Mouse (Mus musculus) stomach, postnatal 0 days (tissue): ENCODE data around the gene Crygs. TPM values are rescaled to one million over a fixed set of nuclear protein-coding genes. Genes with fewer than 3 reads are reported as not detected.
"Not testable (repeated sequence)": the region's sequence is repeated elsewhere in the genome, so short reads cannot be mapped to it uniquely, and the experiment has no call there.

ENCODE experiments used
- ATAC-seq: fragments of 200-750 bp; cut with Nextera tagmentation; 2 replicates; pipeline ENCODE4 v1.8.0; 2017; ENCODE audit not compliant: low FRiP score, low TSS enrichment
- DNase-seq: peaks from one replicate; pipeline ENCODE4 v3.0.0-alpha.2; 2016; ENCODE audit warnings: low spot score
- H3K27ac ChIP-seq: fragments of 300-500 bp; sonication (generic); replicated peaks from 2 replicates; pipeline ENCODE4 v1.5.1; 2014; ENCODE audit warnings: mild to moderate bottlenecking, control low read depth
- H3K27me3 ChIP-seq: fragments of 300-500 bp; sonication (generic); 2 replicates; pipeline ENCODE4 v1.6.1; 2014; ENCODE audit warnings: low read length; ENCODE audit not compliant: control insufficient read depth, insufficient read depth
- H3K36me3 ChIP-seq: fragments of 300-500 bp; sonication (generic); 2 replicates; pipeline ENCODE4 v1.6.1; 2014; ENCODE audit warnings: low read length, mixed read lengths; ENCODE audit not compliant: control insufficient read depth, insufficient read depth
- H3K4me1 ChIP-seq: fragments of 300-500 bp; sonication (generic); replicated peaks from 2 replicates; pipeline ENCODE4 v1.6.1; 2014; ENCODE audit warnings: antibody characterized with exemption; ENCODE audit not compliant: control insufficient read depth, insufficient read depth
- H3K4me2 ChIP-seq: fragments of 300-500 bp; sonication (generic); replicated peaks from 2 replicates; pipeline ENCODE4 v1.6.1; 2014; ENCODE audit warnings: low read depth, mild to moderate bottlenecking, control low read depth, moderate library complexity
- H3K4me3 ChIP-seq: fragments of 300-500 bp; sonication (generic); 2 replicates; pipeline ENCODE4 v1.5.1; 2014; ENCODE audit warnings: low read depth, low read length, control low read depth
- H3K9ac ChIP-seq: fragments of 300-500 bp; sonication (generic); 2 replicates; pipeline ENCODE4 v1.6.1; 2014; ENCODE audit warnings: mild to moderate bottlenecking, low read length, control low read depth, mixed read lengths
- H3K9me3 ChIP-seq: fragments of 300-500 bp; sonication (generic); 2 replicates; pipeline ENCODE4 v1.6.1; 2016; ENCODE audit warnings: low read length; ENCODE audit not compliant: control insufficient read depth
- CTCF ChIP-seq: IDR thresholded peaks from 2 replicates; pipeline ENCODE4 v1.5.1; 2016; ENCODE audit warnings: antibody characterized with exemption, low read depth, mild to moderate bottlenecking, moderate library complexity
- EP300 ChIP-seq: optimal IDR thresholded peaks from 2 replicates; pipeline ENCODE3; 2016; ENCODE audit warnings: antibody characterized with exemption
- WGBS: fragments of 180-500 bp; shearing (Covaris S2); extraction: QIAGEN DNeasy Blood & Tissue Kit; methylation state at CpG from one replicate; pipeline ENCODE4 v1.1.7; 2014; 5-methylcytosine and 5-hydroxymethylcytosine counted together
- polyA plus RNA-seq: library from polyadenylated mRNA; unstranded; fragments of >200 nt; fragmentation: Nextera tagmentation; extraction: Ambion mirVana; gene quantifications from 2 replicates; pipeline ENCODE4 v1.2.1, GENCODE M21; 2015

Crygs gene
- polyA plus RNA-seq, 1 experiment from 2014 or later = 0.11 TPM

GRCm38 (mm10) chr16:22779228-22779835 lies 32.0 kb downstream of the Crygs start:
- 94% methylated on average over 3 of the region's 3 CpGs for WGBS
- no peak for TF ChIP-seq EP300
- no peak for ATAC-seq

GRCm38 (mm10) chr16:22778296-22778695 lies 33.1 kb downstream of the Crygs start:
- not testable (repeated sequence) for H3K4me3 ChIP-seq, H3K9me3 ChIP-seq, H3K27ac ChIP-seq, H3K4me1 ChIP-seq, H3K27me3 ChIP-seq, DNase-seq, H3K4me2 ChIP-seq, H3K9ac ChIP-seq, H3K36me3 ChIP-seq, ATAC-seq
- WGBS = 87% methylated on average over 12 of the region's 12 CpGs

More at GRCm38 (mm10) chr16:22779228-22779835, 32.0 kb downstream of the Crygs start:
- Histone ChIP-seq H3K27ac (no peak overlapping the region), H3K4me2 (no peak overlapping the region), H3K4me1 (no peaks in the 10 kb centered on the region), H3K36me3 (no peaks in the 10 kb centered on the region), H3K4me3 (no peak overlapping the region), H3K9ac (no peak overlapping the region), H3K27me3 (no peaks in the 10 kb centered on the region), H3K9me3 (no peaks in the 10 kb centered on the region)
- DNase-seq = no peak

- Histone ChIP-seq H3K4me3 (no peak overlapping the region), H3K9me3 (no peaks in the 10 kb centered on the region), H3K4me2 (no peak overlapping the region), H3K36me3 (no peaks in the 10 kb centered on the region), H3K27me3 (no peaks in the 10 kb centered on the region), H3K4me1 (no peaks in the 10 kb centered on the region), H3K9ac (no peak overlapping the region), H3K27ac (no peak overlapping the region)
- DNase-seq = no peak
- ATAC-seq = no peak
- no peak for TF ChIP-seq CTCF
- TF ChIP-seq EP300 = no peak
- WGBS = 75% methylated on average over 5 of the region's 5 CpGs
Observed at GRCm38 (mm10) chr16:22775471-22775985, 35.8 kb downstream of the Crygs start.

GRCm38 (mm10) chr16:22768661-22769060 lies 42.7 kb downstream of the Crygs start:
- TF ChIP-seq CTCF = no peak
- TF ChIP-seq EP300 = no peak
- no peak overlapping the region for H3K27ac ChIP-seq
- no peak overlapping the region for H3K4me2 ChIP-seq
- H3K27me3 ChIP-seq = no peaks in the 10 kb centered on the region
- no peak for DNase-seq
- H3K9ac ChIP-seq = no peak overlapping the region
- H3K9me3 ChIP-seq = no peaks in the 10 kb centered on the region
- H3K36me3 ChIP-seq = no peaks in the 10 kb centered on the region
- no peaks in the 10 kb centered on the region for H3K4me1 ChIP-seq
- 55% methylated on average over 8 of the region's 8 CpGs for WGBS
- no peak overlapping the region for H3K4me3 ChIP-seq
- ATAC-seq = no peak

- Histone ChIP-seq H3K4me3 (no peak overlapping the region), H3K27me3 (no peaks in the 10 kb centered on the region), H3K36me3 (no peaks in the 10 kb centered on the region), H3K4me1 (no peaks in the 10 kb centered on the region), H3K9ac (no peak overlapping the region), H3K4me2 (no peak overlapping the region), H3K27ac (no peak overlapping the region), H3K9me3 (no peaks in the 10 kb centered on the region)
- DNase-seq = no peak
- TF ChIP-seq CTCF (peak; percentile 19; the same call in 1 of the 2 replicates), EP300 (no peak)
- WGBS = 79% methylated on average over 3 of the region's 3 CpGs
- ATAC-seq = no peak
Observed at GRCm38 (mm10) chr16:22767405-22767804, 44.0 kb downstream of the Crygs start.

GRCm38 (mm10) chr16:22766738-22767211 lies 44.6 kb downstream of the Crygs start:
- DNase-seq = no peak
- WGBS = 67% methylated on average over 16 of the region's 16 CpGs
- H3K4me3 ChIP-seq = no peak overlapping the region

More at GRCm38 (mm10) chr16:22766738-22767211, 44.6 kb downstream of the Crygs start:
- no peak for ATAC-seq
- TF ChIP-seq CTCF = no peak
- no peak for TF ChIP-seq EP300
- Histone ChIP-seq H3K4me2 (no peak overlapping the region), H3K9me3 (no peaks in the 10 kb centered on the region), H3K27me3 (no peaks in the 10 kb centered on the region), H3K9ac (no peak overlapping the region), H3K4me1 (no peaks in the 10 kb centered on the region), H3K27ac (no peak overlapping the region), H3K36me3 (no peaks in the 10 kb centered on the region)
